Mouse (Mus musculus) WW6 (cell line): Measurements from ENCODE around the gene Mroh7.

ENCODE experiments used
- DNase-seq: peaks from one replicate; pipeline ENCODE4 v3.0.0-alpha.2; 2013; ENCODE audit warnings: low read depth, low spot score

Mroh7 gene

GRCm38 (mm10) chr4:106633281-106634085 lies 97.2 kb downstream of the Mroh7 start:
- DNase-seq: no peak

- no peak for DNase-seq
Observed at GRCm38 (mm10) chr4:106632313-106632712, 98.4 kb downstream of the Mroh7 start.
